Mouse (Mus musculus): Measurements from ENCODE around the gene Ppm1h.

DNA sequence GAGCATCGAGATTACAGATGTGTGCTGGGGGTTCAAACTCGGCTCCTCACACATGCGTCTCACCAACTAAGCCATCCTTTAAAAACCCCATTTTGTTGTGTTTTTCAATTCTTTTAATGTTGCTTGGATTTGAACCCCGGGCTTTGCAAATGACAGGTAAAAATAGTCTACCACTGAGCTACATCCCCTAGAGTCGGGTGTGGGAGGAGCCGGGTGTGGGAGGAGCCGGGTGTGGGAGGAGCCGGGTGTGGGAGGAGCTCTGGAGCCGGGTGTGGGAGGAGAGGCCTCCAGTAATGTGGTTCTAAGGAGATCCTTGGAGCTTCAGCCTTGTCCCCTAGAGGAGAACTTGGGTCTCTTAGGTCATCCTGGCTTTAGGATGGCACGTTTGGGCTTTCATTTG is 152.1 kb downstream of the Ppm1h start:
- no peak for TF ChIP-seq EP300 (IDR thresholded peaks at IDR 0.05; ENCODE audit: low read depth)
- no peak for TF ChIP-seq CTCF (IDR thresholded peaks at IDR 0.05; ENCODE audit: low read depth)
